Mouse (Mus musculus): ENCODE results near the gene Med7. TPM values are rescaled to one million over a fixed set of nuclear protein-coding genes. Genes with fewer than 3 reads are reported as not detected.

Med7 gene
- total RNA-seq, 2 experiments from 2014 or later: 27.2 to 28.0 TPM

Other genes with a start within 250 kb of the Med7 start
- not detected for gene Fndc9, start 201.4 kb upstream of the Med7 start, total RNA-seq (2021)
- 10 to 100 TPM; 14.8 to 15.3 TPM for gene Cyfip2, start 124.1 kb upstream of the Med7 start, total RNA-seq (2021)
- gene Itk, start 47.4 kb upstream of the Med7 start, total RNA-seq (2021): under 1 TPM; 0.18 to 0.21 TPM
- gene Fam71b, start 40.4 kb upstream of the Med7 start, total RNA-seq (2021): not detected
- gene Havcr2, start 18.0 kb downstream of the Med7 start, total RNA-seq (2021): under 1 TPM; 0.14 to 0.20 TPM
- gene Gm12169, start 87.3 kb downstream of the Med7 start, total RNA-seq (2021): not detected
- not detected for gene BC053393, start 134.6 kb downstream of the Med7 start, total RNA-seq (2021)
- gene Dppa1, start 192.3 kb downstream of the Med7 start, total RNA-seq (2021): not detected